Mouse (Mus musculus) liver, embryonic 11.5 days (tissue): ENCODE results near the gene Mrps6. TPM values are rescaled to one million over a fixed set of nuclear protein-coding genes. Genes with fewer than 3 reads are reported as not detected.
A peak's percentile ranks its signal among the peaks of the same experiment; 100 is the strongest.

Experiments
- ATAC-seq: fragments of 200-750 bp; cut with Nextera tagmentation; replicated peaks from 2 replicates; pipeline ENCODE4 v1.8.0; 2017; ENCODE audit warnings: moderate number of reproducible peaks, mild to moderate bottlenecking, moderate TSS enrichment, moderate library complexity; ENCODE audit not compliant: low FRiP score
- DNase-seq: peaks from one replicate; pipeline ENCODE4 v3.0.0-alpha.2; 2017; ENCODE audit warnings: low spot score
- H3K27ac ChIP-seq: fragments of 300-500 bp; sonication (generic); 2 replicates; pipeline ENCODE4 v1.5.1; 2014; ENCODE audit warnings: mild to moderate bottlenecking, low read depth, low read length, control low read depth
- H3K27me3 ChIP-seq: fragments of 300-500 bp; sonication (generic); replicated peaks from 2 replicates; pipeline ENCODE4 v1.6.1; 2014; ENCODE audit warnings: low read length, mixed read lengths; ENCODE audit not compliant: control insufficient read depth, insufficient read depth
- H3K36me3 ChIP-seq: fragments of 300-500 bp; sonication (generic); 2 replicates; pipeline ENCODE4 v1.6.1; 2014; ENCODE audit warnings: mild to moderate bottlenecking, low read length, moderate library complexity, mixed read lengths; ENCODE audit not compliant: control insufficient read depth, insufficient read depth
- H3K4me1 ChIP-seq: fragments of 300-500 bp; sonication (generic); replicated peaks from 2 replicates; pipeline ENCODE4 v1.6.1; 2014; ENCODE audit warnings: low read length, mixed read lengths; ENCODE audit not compliant: control insufficient read depth, insufficient read depth
- H3K4me2 ChIP-seq: fragments of 300-500 bp; sonication (generic); 2 replicates; pipeline ENCODE4 v1.6.1; 2014; ENCODE audit warnings: mild to moderate bottlenecking, control low read depth, moderate library complexity
- H3K4me3 ChIP-seq: fragments of 300-500 bp; sonication (generic); 2 replicates; pipeline ENCODE4 v1.5.1; 2014; ENCODE audit warnings: low read depth, low read length, control low read depth
- H3K9ac ChIP-seq: fragments of 300-500 bp; sonication (generic); 2 replicates; pipeline ENCODE4 v1.6.1; 2014; ENCODE audit warnings: low read depth, low read length, control low read depth
- H3K9me3 ChIP-seq: fragments of 300-500 bp; sonication (generic); 2 replicates; pipeline ENCODE4 v1.6.1; 2016; ENCODE audit warnings: low read length, inconsistent platforms, mixed read lengths; ENCODE audit not compliant: control insufficient read depth
- WGBS: fragments of 180-500 bp; shearing (Covaris S2); extraction: QIAGEN DNeasy Blood & Tissue Kit; methylation state at CpG from one replicate; pipeline ENCODE4 v1.1.7; 2014; 5-methylcytosine and 5-hydroxymethylcytosine counted together
- polyA plus RNA-seq: library from polyadenylated mRNA; unstranded; fragments of >200 nt; fragmentation: Nextera tagmentation; extraction: Ambion mirVana; gene quantifications from 2 replicates; pipeline ENCODE4 v1.2.1, GENCODE M21; 2014

Gene Mrps6
- polyA plus RNA-seq, 1 experiment from 2014 or later = 97.5 TPM

DNA sequence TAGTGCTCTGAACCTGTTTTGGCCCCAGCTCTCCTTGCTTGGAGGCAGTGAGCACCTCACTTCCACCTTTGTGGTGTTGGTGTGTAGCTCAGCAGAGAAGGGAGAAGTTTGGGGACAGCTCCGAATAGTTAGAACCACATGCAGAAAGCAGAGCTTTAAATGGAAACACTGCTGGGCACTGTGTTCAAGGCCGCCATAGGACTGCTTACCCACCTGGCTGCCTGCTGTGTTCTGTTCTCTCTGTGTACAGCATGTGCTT lies 46.2 kb downstream of the Mrps6 start:
- Histone ChIP-seq H3K4me1 (peaks cover 2% of the 10 kb centered on the region; the same call in 1 of the 2 replicates), H3K4me2 (no peak overlapping the region), H3K9me3 (no peaks in the 10 kb centered on the region), H3K4me3 (no peak overlapping the region), H3K36me3 (peaks cover 2% of the 10 kb centered on the region; the same call in 1 of the 2 replicates), H3K27me3 (no peaks in the 10 kb centered on the region), H3K9ac (no peak overlapping the region), H3K27ac (no peak overlapping the region)
- ATAC-seq (no peak), DNase-seq (no peak)
- 86% methylated on average over 2 of the region's 2 CpGs for WGBS

- H3K4me3 ChIP-seq = no peak overlapping the region
- no peak overlapping the region for H3K9ac ChIP-seq
- H3K36me3 ChIP-seq = peaks cover 1% of the 10 kb centered on the region; the same call in 1 of the 2 replicates
- no peak for ATAC-seq
- H3K27me3 ChIP-seq = no peaks in the 10 kb centered on the region
- peaks cover 2% of the 10 kb centered on the region; the same call in 1 of the 2 replicates for H3K4me1 ChIP-seq
- WGBS = 90% methylated on average over 2 of the region's 2 CpGs
- no peak overlapping the region for H3K4me2 ChIP-seq
- no peak overlapping the region for H3K27ac ChIP-seq
- no peaks in the 10 kb centered on the region for H3K9me3 ChIP-seq
- DNase-seq = no peak
These were observed 46.9 kb downstream of the Mrps6 start for GRCm38 (mm10) chr16:92104951-92105350.

GRCm38 (mm10) chr16:92105631-92106030 lies 47.6 kb downstream of the Mrps6 start:
- peaks cover 2% of the 10 kb centered on the region; the same call in 1 of the 2 replicates for H3K4me1 ChIP-seq
- no peak overlapping the region for H3K4me3 ChIP-seq
- no peak overlapping the region for H3K27ac ChIP-seq
- ATAC-seq (no peak), DNase-seq (no peak)
- H3K27me3 ChIP-seq = no peaks in the 10 kb centered on the region
- H3K9ac ChIP-seq = no peak overlapping the region
- H3K36me3 ChIP-seq = no peaks in the 10 kb centered on the region; the same call in 1 of the 2 replicates
- H3K9me3 ChIP-seq = no peaks in the 10 kb centered on the region
- 56% methylated on average over 3 of the region's 3 CpGs for WGBS
- H3K4me2 ChIP-seq = no peak overlapping the region

DNA sequence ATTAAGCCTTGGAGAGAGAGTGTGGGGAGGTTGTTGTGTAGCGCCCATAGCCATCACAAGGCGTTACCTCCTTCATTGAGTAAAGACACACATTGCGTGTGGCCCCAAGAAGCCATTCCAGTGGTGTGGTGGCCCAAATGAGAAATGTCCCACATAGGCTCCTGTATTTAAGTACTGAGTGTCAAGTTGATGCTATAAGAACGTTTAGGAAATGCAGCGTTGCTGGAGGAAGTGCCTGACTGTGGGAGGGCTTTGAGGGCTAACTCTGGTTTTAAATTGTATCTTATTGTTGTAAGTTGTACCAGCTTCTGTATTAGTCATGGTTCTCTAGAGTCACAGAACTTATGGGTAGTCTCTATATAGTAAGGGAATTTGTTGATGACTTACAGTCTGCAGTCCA lies 49.3 kb downstream of the Mrps6 start:
- 89% methylated on average over 5 of the region's 5 CpGs for WGBS
- Histone ChIP-seq H3K36me3 (no peaks in the 10 kb centered on the region; the same call in 1 of the 2 replicates), H3K27ac (no peak overlapping the region), H3K9ac (no peak overlapping the region), H3K9me3 (no peaks in the 10 kb centered on the region), H3K27me3 (no peaks in the 10 kb centered on the region), H3K4me3 (no peak overlapping the region), H3K4me1 (peaks cover 2% of the 10 kb centered on the region; the same call in 1 of the 2 replicates), H3K4me2 (no peak overlapping the region)
- no peak for ATAC-seq
- DNase-seq = no peak

DNA sequence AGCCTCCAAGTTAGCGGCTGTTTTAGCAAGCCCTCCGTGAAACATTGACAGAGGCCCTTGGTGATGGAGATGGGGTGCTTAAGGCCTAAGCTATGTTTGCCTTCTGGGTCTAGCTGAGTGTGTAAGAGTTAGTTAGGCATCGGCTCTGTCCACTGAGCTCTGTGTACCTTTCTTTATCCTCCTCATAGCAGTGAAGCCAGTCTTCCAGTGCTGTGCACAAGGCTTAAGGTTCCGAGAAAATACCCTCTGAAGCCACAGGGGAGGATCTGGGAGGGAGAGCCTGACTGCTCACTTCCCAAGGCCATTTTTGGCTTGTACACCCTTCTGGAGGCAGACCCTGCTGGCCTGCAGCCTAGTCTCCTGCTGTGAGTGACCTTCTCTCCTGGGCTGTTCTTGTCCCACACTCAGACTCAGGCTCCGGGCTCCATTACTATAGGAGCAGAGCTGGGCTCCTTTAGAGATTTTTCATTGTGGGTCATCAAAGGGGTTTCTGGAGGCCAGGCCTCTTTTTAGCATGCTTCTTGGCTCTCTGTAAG lies 56.7 kb downstream of the Mrps6 start:
- no peak for ATAC-seq
- Histone ChIP-seq H3K4me2 (no peak overlapping the region), H3K9ac (no peak overlapping the region), H3K36me3 (peaks cover 2% of the 10 kb centered on the region; the same call in 1 of the 2 replicates), H3K4me1 (peaks cover 5% of the 10 kb centered on the region; the same call in 1 of the 2 replicates), H3K4me3 (no peak overlapping the region), H3K9me3 (no peaks in the 10 kb centered on the region), H3K27me3 (no peaks in the 10 kb centered on the region), H3K27ac (no peak overlapping the region)
- DNase-seq = no peak
- 80% methylated on average over 5 of the region's 5 CpGs for WGBS

- WGBS = 50% methylated on average over 20 of the region's 20 CpGs
- no peak overlapping the region for H3K4me3 ChIP-seq
- H3K9me3 ChIP-seq = no peaks in the 10 kb centered on the region
- DNase-seq (peak; percentile 43), ATAC-seq (no peak)
- H3K9ac ChIP-seq = no peak overlapping the region
- H3K4me1 ChIP-seq = peaks cover 5% of the 10 kb centered on the region; the same call in 1 of the 2 replicates
- peaks cover 2% of the 10 kb centered on the region; the same call in 1 of the 2 replicates for H3K36me3 ChIP-seq
- H3K27ac ChIP-seq = no peak overlapping the region
- H3K4me2 ChIP-seq = peak overlapping the region; percentile 21; the same call in 1 of the 2 replicates
- H3K27me3 ChIP-seq = no peaks in the 10 kb centered on the region
These were observed 57.7 kb downstream of the Mrps6 start for GRCm38 (mm10) chr16:92115611-92116421.

DNA sequence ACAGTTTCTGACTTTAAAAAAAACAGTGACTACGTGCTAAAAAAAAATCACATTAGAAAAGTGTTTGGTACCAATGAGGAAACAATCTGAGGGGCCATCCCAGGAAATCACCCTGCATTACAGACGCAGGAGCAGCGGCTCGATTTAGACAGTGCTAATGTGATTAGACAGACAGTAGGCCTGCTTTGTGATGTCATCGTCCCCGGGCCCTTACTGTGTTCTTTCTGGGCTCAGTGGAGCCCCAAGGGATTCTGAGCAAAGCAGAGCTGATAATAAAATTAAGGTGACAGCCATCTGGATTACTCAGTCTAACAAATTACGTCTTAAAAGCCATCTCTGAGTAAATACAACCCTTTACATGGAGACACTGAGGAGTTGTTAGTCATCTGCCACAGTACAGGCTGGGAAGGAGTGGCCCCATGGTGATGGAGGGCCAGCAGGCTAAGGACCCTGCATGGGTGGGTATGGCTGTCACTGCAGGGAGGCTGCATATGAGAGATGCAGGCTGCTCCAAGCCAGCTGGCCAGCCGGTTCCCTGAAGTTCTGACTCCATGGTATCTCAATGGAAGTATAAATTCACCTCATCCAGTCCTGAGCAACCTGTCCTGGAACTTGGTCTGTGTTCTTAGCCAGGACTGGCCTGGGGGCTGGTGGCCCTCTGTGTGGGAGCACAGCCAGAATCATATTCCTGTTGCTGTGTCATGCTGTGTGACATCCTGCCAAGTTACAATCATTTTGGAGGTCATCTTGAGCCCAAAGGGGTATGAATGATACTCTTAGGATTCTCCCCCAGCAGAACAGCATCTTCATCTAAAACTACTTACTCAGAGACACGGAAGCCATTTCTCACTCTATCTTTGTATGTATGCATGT lies 59.5 kb downstream of the Mrps6 start:
- 79% methylated on average over 9 of the region's 9 CpGs for WGBS
- no peak for ATAC-seq
- DNase-seq = no peak
- Histone ChIP-seq H3K27me3 (no peaks in the 10 kb centered on the region), H3K27ac (no peak overlapping the region), H3K9me3 (no peaks in the 10 kb centered on the region), H3K4me2 (no peak overlapping the region), H3K36me3 (0 out of 2 replicates have a peak, but pooled peaks cover 2% of the 10 kb centered on the region), H3K4me1 (peaks cover 5% of the 10 kb centered on the region; the same call in 1 of the 2 replicates), H3K4me3 (no peak overlapping the region), H3K9ac (no peak overlapping the region)

DNA sequence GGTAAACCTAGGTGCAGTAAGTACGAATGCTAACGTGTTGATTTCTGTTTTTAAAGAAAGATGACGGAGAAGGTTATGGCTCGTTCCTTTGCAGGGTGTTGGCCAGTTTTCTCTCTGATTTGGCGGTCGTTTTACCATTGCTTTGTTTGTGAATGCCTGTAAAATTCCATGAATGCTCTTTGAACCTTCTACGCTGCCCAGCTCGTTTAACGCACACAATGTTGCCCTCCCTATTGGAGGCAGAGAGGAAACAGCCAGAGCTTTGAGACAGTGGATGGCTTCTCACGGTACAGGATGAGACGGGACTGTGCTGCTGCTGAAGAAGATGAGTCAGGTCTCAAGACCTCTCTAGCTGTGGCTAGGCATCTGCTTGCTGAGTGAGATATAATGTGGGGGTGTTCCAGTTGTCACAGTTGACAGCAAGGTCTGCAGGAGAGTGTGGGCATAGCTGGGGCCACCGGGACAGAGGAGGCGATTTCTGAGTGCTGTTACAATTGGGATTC lies 61.0 kb downstream of the Mrps6 start:
- 74% methylated on average over 13 of the region's 13 CpGs for WGBS
- DNase-seq (no peak), ATAC-seq (no peak)
- Histone ChIP-seq H3K36me3 (no peaks in the 10 kb centered on the region), H3K27me3 (no peaks in the 10 kb centered on the region), H3K4me3 (no peak overlapping the region), H3K9ac (no peak overlapping the region), H3K27ac (no peak overlapping the region), H3K9me3 (no peaks in the 10 kb centered on the region), H3K4me1 (peaks cover 5% of the 10 kb centered on the region; the same call in 1 of the 2 replicates), H3K4me2 (no peak overlapping the region)
